Mouse (Mus musculus) thymus, postnatal 36 days (tissue): Measurements from ENCODE around the gene Phf14.
A peak's percentile ranks its signal among the peaks of the same experiment; 100 is the strongest.

Experiments
- DNase-seq, 2 experiments: peaks; one replicate each; pipeline ENCODE4 v3.0.0; 2022; ENCODE audit warnings: mixed read lengths in 2 of 2

Gene Phf14

GRCm38 (mm10) chr6:12021480-12021879 lies 113.9 kb downstream of the Phf14 start:
- DNase-seq = no peak

DNA sequence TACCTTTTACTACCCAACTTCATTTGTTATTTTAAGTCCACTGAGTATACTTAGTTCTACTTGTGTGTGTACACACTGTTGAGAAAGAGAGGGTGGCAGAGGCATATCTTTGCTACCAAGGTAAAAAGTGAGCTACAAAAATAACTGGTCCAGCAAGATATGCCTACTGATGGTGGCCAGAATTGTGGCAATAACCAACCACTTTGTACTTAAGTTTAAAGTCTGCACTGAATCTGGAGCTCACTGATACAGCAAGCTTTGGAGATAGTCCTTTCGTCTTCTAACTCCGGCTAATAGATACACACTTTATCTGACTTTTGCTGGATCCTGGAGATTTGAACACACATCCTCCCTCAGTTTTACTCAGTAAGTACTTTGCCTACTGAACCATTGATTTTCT lies 115.8 kb downstream of the Phf14 start:
- DNase-seq = no peak

DNA sequence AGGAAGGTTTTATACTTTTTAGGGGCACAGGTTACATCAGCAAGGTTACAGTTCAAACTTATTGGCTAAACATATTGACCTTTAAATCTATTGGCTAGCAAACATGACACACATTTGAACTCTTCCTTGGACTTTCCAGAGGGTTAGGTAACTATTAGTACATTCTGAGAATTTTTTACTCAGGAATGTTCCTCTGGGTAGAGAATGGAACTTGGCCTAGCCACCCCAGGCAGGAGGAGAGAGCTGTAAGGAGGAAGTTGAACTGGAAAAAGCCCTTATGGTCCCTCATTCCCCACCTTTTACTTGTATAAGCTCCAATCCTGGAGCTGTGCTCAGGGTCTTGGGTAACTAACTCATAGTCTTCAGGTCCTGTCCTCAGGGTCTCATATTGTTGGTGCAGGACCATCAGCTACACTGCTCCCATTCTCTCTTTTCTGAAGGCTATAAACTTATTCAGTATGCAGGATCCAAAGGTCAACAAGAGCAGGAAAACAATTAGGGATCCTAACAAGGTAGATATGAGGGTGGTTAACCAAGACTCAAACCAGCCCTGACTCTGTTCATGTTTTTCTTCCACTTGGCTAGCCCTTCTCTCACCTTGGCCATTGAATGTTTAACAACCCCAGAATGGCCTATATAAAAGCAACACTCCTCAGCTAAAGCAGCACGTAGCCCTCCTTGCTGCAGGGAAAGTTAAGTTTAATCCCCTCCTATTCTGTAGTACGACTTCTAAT lies 119.4 kb downstream of the Phf14 start:
- DNase-seq = no peak

DNA sequence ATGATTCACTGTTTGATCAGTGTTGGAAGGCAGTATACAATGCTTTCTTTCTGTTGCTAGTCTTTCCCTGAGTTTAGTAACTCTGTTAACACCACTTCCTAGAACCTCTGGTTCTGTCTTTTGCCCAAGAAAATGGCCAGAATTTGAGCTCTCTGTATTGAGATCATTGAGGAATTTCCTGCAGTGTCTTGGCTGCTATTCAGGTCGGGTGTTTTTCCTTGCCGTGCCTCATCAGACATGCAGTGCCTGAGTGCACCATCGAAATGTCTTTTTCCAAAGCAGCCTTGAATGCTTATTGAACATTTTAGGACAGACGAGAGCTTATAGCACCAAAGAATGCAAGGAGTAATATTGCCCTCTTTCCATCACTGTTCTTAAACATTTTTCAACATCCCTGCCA lies 127.0 kb downstream of the Phf14 start:
- no peak for DNase-seq

GRCm38 (mm10) chr6:12038268-12038667 lies 130.7 kb downstream of the Phf14 start:
- DNase-seq = peak; percentile 23 to 24

DNA sequence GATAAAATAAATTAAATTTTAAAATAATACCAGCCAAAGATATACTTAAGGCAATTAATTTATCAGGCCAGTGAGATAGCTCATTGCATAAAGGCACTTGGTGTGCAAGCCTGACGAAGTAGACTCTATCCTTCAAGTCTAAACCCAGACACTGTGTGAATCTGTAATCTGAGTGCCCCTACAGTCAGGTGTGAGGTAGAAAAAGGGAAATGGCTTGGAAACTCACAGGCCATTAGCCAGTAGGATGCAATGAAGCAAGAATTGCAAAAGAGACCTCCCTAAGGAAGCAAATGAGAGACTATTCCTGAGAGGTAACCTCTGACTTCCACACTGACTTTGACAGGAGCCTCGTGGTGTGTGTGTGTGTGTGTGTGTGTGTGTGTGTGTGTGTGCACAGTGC lies 145.3 kb downstream of the Phf14 start:
- DNase-seq = no peak

- DNase-seq = no peak
Observed at GRCm38 (mm10) chr6:12054149-12054548, 146.5 kb downstream of the Phf14 start.

DNA sequence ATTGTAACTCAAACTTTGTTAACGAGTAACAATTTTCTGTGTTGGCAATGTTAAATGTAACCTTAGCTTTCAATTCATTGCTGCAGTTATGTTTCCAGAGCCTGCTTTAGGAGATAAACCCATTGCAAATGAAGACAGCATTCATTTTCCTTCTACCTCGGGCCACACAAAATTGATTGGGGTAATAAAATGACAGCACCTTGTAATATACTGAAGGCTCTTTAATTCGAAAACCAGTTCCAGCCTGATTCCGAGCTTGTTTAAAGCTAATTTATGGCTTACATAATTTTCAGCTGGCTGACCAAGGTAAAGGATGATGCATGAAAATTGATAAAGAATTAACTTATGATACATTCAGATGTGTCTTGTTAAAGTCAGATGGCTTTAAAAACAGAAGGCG lies 151.1 kb downstream of the Phf14 start:
- DNase-seq = no peak

- no peak for DNase-seq
Observed at GRCm38 (mm10) chr6:12059971-12060370, 152.4 kb downstream of the Phf14 start.

DNA sequence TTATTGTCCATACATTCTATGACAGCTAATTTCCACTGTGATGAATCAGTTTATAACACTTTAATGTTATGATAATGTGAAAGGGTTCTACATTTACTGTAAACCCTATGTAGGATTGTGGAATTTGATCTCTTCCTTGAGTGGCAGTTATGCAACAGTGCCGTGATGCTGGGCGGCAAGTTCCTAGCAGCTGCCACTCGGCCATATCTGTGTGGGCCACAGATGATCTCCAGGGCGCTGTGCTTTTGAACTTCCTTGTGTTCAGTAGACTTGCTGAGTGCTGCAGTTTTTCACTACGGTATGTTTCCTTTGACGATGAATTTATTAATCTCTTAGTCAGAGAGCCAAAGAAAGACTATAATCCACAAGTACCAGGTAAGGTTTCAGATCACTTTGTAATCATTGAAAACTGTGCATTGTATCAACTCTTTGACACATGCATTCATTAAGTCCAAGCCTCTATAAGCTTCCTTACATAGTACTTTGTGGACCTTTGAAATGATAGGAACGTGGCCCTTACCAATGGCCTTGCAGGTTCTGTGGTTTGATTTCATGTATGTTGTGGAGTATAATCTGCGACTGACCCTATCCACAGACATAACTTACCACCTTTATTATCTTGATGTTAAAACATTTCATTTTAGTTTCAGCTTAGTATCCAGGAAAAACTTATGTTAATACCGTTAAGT lies 153.0 kb downstream of the Phf14 start:
- no peak for DNase-seq

DNA sequence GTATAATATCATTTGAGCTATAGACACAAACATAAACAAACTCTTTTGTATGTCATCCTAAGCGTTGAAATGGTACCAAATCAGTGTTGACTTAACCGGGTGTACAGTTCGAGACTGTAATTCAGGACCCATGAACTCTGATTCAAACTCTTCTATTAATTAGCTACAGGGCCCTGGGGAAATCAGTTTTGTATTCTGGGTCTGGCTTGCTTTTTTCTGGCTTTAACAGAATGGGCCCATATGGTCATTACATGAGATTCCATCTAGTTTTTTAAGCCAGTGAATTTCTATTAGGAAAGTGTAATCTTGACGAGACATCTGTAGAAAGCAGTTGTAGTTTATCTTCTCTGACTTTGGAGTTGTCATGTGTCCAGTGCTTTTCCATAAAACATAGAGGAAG lies 160.3 kb downstream of the Phf14 start:
- no peak for DNase-seq

GRCm38 (mm10) chr6:12069357-12069756 lies 161.7 kb downstream of the Phf14 start:
- no peak for DNase-seq

DNA sequence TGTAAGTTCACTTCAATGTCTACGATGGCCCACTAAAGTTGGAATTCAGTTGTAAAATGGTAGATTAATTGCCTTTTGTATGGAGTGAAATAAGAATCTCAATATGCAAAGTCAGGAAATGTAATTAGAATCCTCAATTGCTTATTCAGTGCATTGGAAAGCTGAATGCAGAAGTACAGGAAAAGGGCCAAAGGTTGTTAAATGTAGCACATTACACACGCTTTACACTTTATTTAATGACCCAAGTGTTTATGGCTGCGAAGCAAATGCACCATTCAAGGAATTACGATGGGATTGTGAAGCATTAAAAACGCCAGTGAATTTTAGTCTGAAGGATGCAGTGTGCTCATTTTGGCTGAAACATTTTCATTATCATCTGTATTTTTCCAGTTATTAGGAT lies 167.0 kb downstream of the Phf14 start:
- no peak for DNase-seq

DNA sequence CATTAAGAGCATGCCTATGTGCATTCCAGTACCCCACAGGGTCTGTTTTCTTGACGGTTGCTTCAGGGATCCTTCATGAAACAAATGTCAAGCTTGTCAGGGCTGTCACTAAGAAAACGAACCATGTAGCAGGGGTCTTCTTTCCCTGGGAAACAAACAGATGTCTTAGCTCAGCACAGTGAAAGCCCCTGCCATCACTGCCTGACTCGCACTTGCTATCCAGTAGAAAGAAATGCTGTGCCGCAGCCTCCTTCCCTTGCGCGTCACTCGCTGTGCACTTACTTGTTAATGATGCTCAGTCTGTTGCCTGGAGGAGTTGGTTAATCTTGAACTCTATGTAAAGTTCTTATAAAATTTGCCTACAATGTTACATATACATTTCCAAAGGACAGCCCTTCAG lies 169.7 kb downstream of the Phf14 start:
- no peak for DNase-seq

DNA sequence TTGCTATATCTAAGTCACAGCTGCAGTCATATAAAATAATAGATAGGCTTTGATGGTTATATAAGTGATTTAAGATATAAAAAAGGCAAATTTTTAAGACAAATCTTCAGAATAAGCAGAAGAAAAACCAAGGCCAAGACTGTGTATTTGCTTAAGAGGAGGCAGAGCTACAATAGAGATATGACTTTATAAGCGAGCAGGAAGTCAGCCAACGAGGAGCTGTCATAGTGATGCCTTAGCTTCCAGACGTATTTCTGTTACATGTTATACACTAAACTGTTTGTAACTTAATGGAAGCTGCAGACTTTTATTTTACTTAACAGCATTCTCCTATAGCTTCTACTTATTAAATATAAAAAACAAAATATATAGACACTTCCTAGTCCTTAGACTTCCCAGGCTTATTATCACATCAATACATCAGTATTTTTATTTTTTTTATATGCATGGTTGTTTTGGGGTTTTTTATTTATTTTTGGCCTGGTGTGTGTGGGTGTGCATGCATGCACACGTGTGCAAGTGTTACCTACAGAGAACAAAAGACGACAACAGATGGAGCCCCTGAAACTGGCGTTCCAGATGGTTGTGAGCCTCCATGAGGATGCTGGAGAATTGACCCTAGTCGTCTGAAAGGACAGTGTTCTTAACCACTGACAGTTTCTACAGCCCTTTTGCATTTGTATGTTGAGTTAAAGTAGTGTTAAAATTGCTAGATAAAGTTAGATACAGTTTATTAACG lies 170.4 kb downstream of the Phf14 start:
- DNase-seq = no peak

DNA sequence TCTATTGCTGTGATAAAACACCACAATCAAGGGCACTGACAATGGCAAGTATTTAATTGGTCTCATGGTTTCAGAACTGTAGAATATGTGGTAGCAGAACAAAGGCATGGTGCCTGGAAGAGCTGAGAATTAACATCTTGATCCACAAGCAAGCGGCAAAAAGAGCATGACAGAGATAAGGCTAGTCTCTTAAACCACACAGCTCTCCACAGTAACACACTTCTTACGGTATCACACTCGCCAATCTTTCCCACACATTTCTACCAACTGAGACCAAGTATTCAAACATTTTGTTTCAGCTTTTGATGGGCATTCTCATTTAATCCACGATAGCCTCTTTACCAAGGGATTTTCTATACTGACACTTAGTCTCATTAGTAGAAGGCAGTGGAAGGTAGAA lies 171.7 kb downstream of the Phf14 start:
- no peak for DNase-seq

GRCm38 (mm10) chr6:12080423-12080822 lies 172.8 kb downstream of the Phf14 start:
- DNase-seq = no peak

GRCm38 (mm10) chr6:12081722-12082121 lies 174.1 kb downstream of the Phf14 start:
- DNase-seq = no peak

GRCm38 (mm10) chr6:12082125-12082524 lies 174.5 kb downstream of the Phf14 start:
- no peak for DNase-seq

DNA sequence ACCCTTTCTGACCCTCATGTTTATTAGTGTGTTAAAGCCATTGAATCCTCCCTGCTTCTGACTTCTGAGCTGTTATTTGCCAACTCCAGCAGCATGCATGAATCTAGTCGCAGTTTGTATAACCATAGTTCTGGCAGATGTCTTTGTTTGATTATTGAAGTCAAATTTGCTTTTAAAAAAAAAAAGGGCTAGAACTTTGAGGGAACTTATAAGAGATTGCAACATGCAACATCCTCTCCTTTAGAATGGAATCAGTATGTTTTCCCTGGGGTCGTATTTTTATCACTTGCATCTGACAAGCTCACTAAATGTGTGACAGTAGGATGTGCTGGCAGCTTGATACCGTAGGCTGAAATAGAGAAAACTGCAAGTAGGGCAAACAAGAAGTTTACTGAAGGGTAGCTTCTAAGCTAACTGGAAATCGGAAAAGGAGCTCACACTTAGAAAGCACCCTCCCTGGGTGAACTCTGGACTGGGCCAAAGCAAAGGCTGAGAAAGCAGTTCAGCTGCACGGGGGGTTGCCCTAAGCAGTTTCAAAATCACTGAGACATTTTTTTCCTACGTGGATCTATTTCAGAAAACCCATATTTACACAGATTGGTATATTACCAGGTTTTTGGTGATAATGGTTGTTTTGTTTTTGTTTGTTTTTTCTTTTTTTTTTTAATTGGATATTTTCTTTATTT lies 175.1 kb downstream of the Phf14 start:
- no peak for DNase-seq

DNA sequence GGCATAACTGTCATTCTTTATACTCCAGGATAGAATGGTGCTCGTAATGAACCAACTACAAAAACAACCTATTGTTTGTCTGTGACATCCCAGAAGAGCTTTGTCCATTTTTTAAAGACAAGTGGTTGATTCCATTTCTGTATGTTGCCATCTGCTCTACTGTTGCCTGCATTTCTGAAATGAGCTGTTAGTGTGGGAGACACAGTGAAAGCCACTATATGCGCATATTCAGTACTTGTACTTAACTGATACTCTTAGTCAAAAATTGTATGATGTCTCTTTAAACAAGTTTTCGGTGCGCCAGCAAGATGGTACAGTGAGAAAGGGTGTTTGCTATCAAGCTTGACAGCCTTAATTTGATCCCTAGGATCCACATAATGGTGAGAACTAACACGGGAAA lies 177.1 kb downstream of the Phf14 start:
- no peak for DNase-seq

GRCm38 (mm10) chr6:12089439-12089992 lies 181.9 kb downstream of the Phf14 start:
- no peak for DNase-seq

DNA sequence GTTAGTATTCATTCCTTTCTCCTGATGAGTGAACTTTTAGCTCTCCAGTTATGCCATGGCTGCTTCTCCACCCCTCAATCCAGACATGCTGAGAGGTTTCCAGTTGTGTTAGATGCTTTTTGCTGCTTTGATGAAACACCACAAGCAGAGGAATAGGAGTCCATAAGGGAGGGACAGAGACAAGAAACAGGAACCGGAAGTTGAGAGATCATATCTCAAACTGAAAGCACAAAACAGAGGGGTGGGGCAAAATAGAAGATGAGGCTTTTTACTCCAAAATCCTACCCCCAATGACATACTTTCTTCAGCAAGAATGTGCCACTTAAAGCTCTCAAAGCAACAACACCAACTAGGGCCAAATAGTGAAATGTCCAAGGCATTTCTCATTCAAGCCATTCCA lies 188.1 kb downstream of the Phf14 start:
- DNase-seq = no peak
